Mouse (Mus musculus) lung, postnatal 0 days (tissue): ENCODE measurements around the gene Hoxb6.

Source experiments
- CTCF ChIP-seq: IDR thresholded peaks from 2 replicates; pipeline ENCODE4 v1.5.1; 2016; ENCODE audit warnings: antibody characterized with exemption, mild to moderate bottlenecking
- EP300 ChIP-seq: IDR thresholded peaks from 2 replicates; pipeline ENCODE4 v1.6.1; 2016; ENCODE audit warnings: antibody characterized with exemption, mild to moderate bottlenecking, control low read depth

GRCm38 (mm10) chr11:96284774-96285734 lies 7.2 kb upstream of the Hoxb6 start:
- no peak for TF ChIP-seq EP300
- TF ChIP-seq CTCF, result no peak
